Mouse (Mus musculus) embryonic facial prominence, embryonic 10.5 days (tissue): ENCODE measurements at regions not wholly inside any gene's neighbourhood (a gene's known extent, or its start where the extent isn't known, plus 50 kb on each side); places are given as distances from the start of the nearest gene placed in this dataset.
A peak's percentile ranks its signal among the peaks of the same experiment; 100 is the strongest.

Experiments used
- DNase-seq: peaks from one replicate; pipeline ENCODE4 v3.0.0-alpha.2; 2017; ENCODE audit warnings: low spot score
- H3K27ac ChIP-seq: fragments of 300-500 bp; sonication (generic); replicated peaks from 2 replicates; pipeline ENCODE4 v1.5.1; 2016; ENCODE audit warnings: mild to moderate bottlenecking
- H3K27me3 ChIP-seq: fragments of 300-500 bp; sonication (generic); replicated peaks from 2 replicates; pipeline ENCODE4 v1.6.1; 2016; ENCODE audit warnings: low read depth, mild to moderate bottlenecking; ENCODE audit not compliant: poor library complexity, severe bottlenecking
- H3K36me3 ChIP-seq: fragments of 300-500 bp; sonication (generic); replicated peaks from 2 replicates; pipeline ENCODE4 v1.6.1; 2016; ENCODE audit warnings: mild to moderate bottlenecking, moderate library complexity
- H3K4me1 ChIP-seq: fragments of 300-500 bp; sonication (generic); 2 replicates; pipeline ENCODE4 v1.6.1; 2016
- H3K4me3 ChIP-seq: fragments of 300-500 bp; sonication (generic); 2 replicates; pipeline ENCODE4 v1.5.1; 2016; ENCODE audit warnings: mild to moderate bottlenecking, moderate library complexity
- H3K9me3 ChIP-seq: fragments of 300-500 bp; sonication (generic); 2 replicates; pipeline ENCODE4 v1.6.1; 2016; ENCODE audit warnings: mild to moderate bottlenecking
- WGBS: fragments of 180-500 bp; shearing (Covaris S2); methylation state at CpG from one replicate; pipeline ENCODE4 v1.1.7; 2016; 5-methylcytosine and 5-hydroxymethylcytosine counted together

DNA sequence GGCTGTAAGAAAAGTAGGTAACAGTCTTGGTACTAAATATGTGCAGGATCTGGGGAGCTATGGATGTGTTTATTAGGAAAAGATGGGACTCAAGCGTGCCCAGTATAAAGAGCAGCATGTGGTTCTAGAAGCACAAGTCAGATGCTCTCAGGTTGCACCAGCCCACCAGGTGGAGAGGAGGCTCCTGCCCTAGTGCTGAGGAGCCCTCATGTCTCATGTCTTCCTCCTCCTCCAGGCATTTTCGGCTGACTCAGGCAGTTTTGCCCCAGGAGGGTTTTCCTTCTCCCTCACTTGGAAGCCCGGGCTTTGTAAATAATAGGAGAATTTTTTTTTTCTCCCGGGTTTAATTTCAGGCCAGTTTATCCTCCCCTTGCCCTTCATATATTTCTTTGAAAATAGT is 133.8 kb downstream of the Ogfrl1 start:
- H3K4me1 ChIP-seq = peaks cover 5% of the 10 kb centered on the region
- H3K9me3 ChIP-seq = no peaks in the 10 kb centered on the region
- H3K27me3 ChIP-seq = no peaks in the 10 kb centered on the region
- 34% methylated on average over 4 of the region's 4 CpGs for WGBS
- no peak for DNase-seq
- H3K4me3 ChIP-seq = no peak overlapping the region
- no peak overlapping the region for H3K27ac ChIP-seq
- no peaks in the 10 kb centered on the region for H3K36me3 ChIP-seq

DNA sequence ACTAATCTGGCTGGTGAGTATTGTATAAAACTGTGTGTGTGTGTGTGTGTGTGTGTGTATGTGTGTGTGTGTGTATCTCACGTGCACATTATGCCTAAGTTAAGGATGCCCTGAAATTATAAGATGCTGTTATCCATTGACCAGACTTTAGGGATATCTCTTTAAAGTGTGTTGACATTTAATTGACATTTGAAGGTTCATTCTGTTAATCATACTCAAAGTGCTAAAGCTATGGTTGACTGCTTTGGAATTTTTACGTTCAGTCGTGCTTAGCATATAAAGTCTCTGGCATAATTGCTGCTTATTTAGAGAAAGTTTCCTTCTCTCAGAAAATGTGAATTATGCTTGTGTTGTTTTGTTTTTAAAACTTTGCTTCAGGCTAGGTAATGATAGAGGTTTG is 135.9 kb downstream of the Ogfrl1 start:
- Histone ChIP-seq H3K27ac (no peak overlapping the region), H3K36me3 (no peaks in the 10 kb centered on the region), H3K27me3 (no peaks in the 10 kb centered on the region), H3K4me1 (peaks cover 10% of the 10 kb centered on the region), H3K9me3 (no peaks in the 10 kb centered on the region), H3K4me3 (no peak overlapping the region)
- WGBS = 81% methylated on average over 3 of the region's 3 CpGs
- no peak for DNase-seq

DNA sequence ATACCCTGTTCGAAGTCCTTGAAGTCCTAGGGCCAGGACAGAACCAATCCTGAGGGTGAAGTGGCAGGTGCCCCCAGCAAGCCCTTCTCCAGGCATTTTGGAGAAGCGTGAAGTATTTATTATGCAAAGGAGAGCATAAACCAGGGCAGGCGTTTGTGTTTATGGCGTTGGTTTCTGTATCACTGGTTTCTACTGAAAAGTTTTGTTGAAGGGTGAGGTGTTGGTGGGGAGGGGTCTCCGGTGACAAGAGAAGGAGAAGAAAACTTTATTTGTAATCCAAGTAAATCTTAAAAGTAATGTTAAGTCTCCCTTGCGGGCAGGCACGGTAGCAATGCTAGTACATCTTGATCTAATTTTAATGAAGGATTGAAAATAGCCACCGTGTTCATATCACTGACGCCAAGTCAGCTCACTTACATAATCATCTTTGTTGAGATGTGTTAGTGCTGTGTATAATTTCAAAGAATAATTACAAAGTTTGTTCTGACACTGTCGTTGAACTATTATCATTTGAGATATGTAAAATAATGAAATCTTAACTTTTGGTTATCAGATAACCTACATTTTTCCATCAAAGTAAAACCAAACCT is 140.2 kb downstream of the Ogfrl1 start:
- Histone ChIP-seq H3K4me1 (peaks cover 5% of the 10 kb centered on the region), H3K27ac (peak overlapping the region; percentile 93), H3K27me3 (no peaks in the 10 kb centered on the region), H3K36me3 (no peaks in the 10 kb centered on the region), H3K9me3 (no peaks in the 10 kb centered on the region), H3K4me3 (peak overlapping the region; percentile 82)
- peak; percentile 15 for DNase-seq
- WGBS = 37% methylated on average over 10 of the region's 10 CpGs

DNA sequence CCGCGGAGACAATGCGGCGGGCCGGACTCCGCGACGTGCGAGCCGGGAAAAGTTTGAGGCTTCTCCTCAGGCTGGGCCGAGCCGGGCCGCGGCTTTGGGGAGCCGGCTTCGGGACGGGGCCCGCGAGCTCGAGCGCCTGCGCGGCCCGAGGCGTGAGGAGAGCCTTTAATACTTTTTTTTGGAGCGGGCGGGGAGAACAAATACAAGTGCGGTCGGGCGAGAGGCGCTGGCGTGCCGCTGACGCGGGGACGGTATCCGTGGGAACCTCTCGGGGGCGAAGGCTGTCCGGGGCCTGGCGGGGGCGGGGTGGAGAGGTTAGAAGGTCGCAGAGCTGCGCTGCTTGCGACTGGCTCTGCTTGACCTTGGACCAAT is 141.0 kb downstream of the Ogfrl1 start:
- H3K4me3 ChIP-seq = peak overlapping the region; percentile 82
- WGBS = under 1% methylated on average over 45 of the region's 45 CpGs
- peak; percentile 79 for DNase-seq
- H3K27me3 ChIP-seq = no peaks in the 10 kb centered on the region
- peaks cover 5% of the 10 kb centered on the region for H3K4me1 ChIP-seq
- no peaks in the 10 kb centered on the region for H3K36me3 ChIP-seq
- peak overlapping the region; percentile 93 for H3K27ac ChIP-seq
- no peaks in the 10 kb centered on the region for H3K9me3 ChIP-seq

DNA sequence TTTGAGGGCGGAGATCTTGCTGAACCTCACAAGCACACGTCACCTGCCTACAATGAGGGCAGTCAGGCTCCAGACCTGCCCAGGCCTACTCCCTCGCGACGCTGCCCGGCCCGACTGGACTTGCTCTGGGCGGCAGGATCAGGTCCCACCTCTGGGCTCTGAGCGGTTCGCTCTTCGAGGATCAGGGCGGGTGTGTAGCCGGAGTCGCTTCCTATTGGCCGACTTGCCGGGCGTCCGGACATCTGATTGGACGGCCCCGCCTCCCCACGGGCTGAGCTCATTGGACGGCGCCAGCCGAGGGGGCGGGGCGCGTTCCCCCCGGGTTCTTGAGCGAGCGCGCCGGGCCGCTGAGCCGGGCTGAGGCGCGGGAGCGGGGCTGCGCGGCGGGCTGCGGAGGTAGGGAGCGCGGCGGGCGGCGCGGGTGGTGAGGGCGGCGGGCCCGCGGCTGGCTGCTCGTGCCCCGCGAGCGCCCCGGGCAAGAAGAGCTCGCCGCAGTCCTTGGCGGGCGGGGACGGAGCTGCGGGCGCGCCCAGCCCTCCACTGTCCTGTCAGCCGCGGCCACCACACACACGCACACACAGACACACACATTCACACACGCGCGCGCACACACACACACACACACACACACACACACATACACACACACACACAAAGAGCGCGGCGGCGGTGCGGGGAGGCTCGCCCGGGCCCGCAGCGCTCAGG is 141.5 kb downstream of the Ogfrl1 start:
- WGBS = under 1% methylated on average over 74 of the region's 80 CpGs

DNA sequence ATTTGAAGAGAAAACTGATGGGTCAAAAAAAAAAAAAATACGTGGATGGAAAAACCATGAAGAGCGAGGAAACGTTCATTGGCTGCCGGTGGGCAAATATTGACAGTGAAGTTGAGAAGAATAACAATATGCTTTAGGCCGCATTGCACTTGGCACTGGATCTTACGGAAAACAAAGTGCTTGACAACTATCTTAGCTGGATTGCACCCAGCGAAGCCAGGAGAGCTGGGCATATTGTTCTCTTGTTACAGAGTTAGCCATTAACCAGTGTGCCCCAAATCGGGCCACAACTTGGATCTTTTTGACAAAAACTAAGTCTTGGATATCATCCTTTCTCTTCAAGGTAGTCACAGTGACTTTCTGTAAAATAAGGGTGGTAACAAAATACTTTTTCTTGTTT is 143.3 kb downstream of the Ogfrl1 start:
- Histone ChIP-seq H3K4me1 (peaks cover 5% of the 10 kb centered on the region), H3K9me3 (no peaks in the 10 kb centered on the region), H3K27ac (no peak overlapping the region), H3K36me3 (no peaks in the 10 kb centered on the region), H3K4me3 (no peak overlapping the region), H3K27me3 (no peaks in the 10 kb centered on the region)
- 87% methylated on average over 8 of the region's 8 CpGs for WGBS
- no peak for DNase-seq

More for the DNA sequence above, 141.5 kb downstream of the Ogfrl1 start:
- peak overlapping the region; percentile 93 for H3K27ac ChIP-seq
- peaks cover 5% of the 10 kb centered on the region for H3K4me1 ChIP-seq
- no peaks in the 10 kb centered on the region for H3K36me3 ChIP-seq
- peak; percentile 98 for DNase-seq
- no peaks in the 10 kb centered on the region for H3K27me3 ChIP-seq
- no peaks in the 10 kb centered on the region for H3K9me3 ChIP-seq
- peak overlapping the region; percentile 82 for H3K4me3 ChIP-seq

DNA sequence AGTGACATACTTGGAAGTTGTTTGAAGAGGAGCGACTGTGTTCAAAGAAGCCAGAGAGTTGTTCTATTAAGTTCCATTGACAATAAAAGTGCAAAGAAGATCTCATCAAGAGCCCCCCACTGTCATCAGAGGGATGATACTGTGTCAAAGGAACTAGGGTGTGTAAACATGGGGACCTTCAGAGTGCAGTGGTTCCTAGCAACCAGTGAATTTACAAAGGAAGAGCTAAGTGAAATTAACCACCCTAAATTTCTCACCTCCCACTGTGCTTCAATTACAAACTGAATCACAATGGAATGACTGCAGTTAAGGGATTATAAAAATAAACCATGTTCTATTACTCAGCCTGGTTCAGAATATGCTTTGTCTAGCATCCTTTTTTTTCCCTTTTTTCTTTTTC is 129.5 kb upstream of the 4933415F23Rik start:
- Histone ChIP-seq H3K4me1 (no peaks in the 10 kb centered on the region), H3K4me3 (no peak overlapping the region), H3K27me3 (no peaks in the 10 kb centered on the region), H3K36me3 (no peaks in the 10 kb centered on the region), H3K9me3 (no peaks in the 10 kb centered on the region), H3K27ac (no peak overlapping the region)
- no peak for DNase-seq
- WGBS = 82% methylated on average over 1 of the region's 1 CpGs

DNA sequence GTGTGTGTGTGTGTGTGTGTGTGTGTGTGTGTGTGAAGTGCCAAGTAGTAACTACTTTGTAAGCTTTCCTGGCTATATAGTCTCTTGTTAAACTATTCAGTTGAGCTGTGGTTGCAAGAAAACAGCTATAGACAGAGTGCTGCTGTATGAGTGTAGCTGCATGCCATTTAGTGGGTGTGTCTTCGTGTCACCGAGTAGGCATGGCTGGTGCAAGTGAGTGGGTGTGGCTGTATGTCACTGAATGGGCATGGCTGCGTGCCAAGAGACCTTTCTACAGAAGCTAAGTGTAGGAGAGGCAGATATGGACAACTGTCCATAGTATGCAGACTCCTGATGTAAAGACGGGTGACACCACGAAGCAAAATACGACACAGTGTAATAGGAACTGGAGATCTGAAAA is 126.4 kb upstream of the 4933415F23Rik start:
- Histone ChIP-seq H3K36me3 (no peaks in the 10 kb centered on the region), H3K4me1 (no peaks in the 10 kb centered on the region), H3K4me3 (no peak overlapping the region), H3K27ac (no peak overlapping the region), H3K27me3 (no peaks in the 10 kb centered on the region), H3K9me3 (no peaks in the 10 kb centered on the region)
- WGBS = 86% methylated on average over 6 of the region's 6 CpGs
- no peak for DNase-seq

DNA sequence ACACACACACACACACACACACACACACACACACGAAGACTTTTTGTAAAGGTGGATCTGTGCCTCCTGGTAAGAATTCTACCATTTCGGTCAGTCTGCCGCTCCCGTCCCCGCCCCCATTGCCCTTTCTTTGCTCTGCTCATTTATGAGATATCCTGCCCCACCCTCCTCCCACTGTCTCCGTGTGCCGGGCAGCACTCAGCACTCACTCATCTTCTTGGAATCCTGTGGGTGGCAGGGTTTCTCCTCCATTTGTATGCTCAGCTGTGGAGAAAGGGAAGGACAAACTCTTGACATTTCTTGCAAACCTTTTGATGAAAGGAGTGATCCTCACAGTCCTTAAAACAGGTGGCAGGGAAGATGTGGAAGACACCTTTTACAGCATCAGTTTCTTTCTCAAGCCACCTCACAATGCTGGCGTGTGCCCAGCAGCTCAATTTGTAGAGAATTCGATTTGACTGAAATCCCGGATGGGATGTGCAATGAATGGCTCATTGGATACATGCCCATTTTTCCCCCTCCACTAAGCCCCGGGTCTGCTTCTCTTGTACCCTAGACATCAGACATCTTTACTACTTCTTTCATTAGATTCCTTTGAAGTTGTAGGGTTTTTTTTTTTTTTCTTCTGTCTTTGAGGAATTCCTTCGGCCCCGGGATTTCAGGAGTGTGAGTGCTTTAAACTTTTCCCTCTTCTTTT is 112.6 kb upstream of the 4933415F23Rik start:
- no peaks in the 10 kb centered on the region for H3K27me3 ChIP-seq
- 85% methylated on average over 13 of the region's 13 CpGs for WGBS

DNA sequence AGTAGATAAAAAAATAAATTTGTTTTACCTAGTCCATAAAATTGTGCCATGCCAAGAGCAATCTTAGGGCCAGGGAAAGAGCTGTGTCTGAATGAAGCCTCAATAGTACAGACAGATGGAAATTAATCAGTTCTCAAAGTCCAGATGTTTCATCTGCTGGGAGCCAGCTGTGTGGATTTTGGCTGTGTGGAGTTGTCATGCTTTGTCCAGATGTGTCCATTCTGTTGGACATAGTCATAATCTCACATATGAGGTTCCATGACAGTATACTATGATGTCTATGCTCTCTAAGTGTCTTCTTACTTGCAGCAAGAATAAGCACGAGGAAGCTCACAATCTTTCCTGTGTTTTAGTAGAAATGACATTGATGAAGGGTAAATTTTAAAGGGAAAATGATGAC is 105.8 kb upstream of the 4933415F23Rik start:
- Histone ChIP-seq H3K9me3 (no peaks in the 10 kb centered on the region), H3K4me1 (no peaks in the 10 kb centered on the region), H3K27ac (no peak overlapping the region), H3K27me3 (no peaks in the 10 kb centered on the region), H3K4me3 (no peak overlapping the region), H3K36me3 (no peaks in the 10 kb centered on the region)
- no peak for DNase-seq
- 78% methylated on average over 1 of the region's 1 CpGs for WGBS

More for the DNA sequence above, 112.6 kb upstream of the 4933415F23Rik start:
- no peaks in the 10 kb centered on the region for H3K4me1 ChIP-seq
- no peaks in the 10 kb centered on the region for H3K36me3 ChIP-seq
- H3K27ac ChIP-seq = no peak overlapping the region
- no peak for DNase-seq
- H3K9me3 ChIP-seq = no peaks in the 10 kb centered on the region
- no peak overlapping the region for H3K4me3 ChIP-seq

DNA sequence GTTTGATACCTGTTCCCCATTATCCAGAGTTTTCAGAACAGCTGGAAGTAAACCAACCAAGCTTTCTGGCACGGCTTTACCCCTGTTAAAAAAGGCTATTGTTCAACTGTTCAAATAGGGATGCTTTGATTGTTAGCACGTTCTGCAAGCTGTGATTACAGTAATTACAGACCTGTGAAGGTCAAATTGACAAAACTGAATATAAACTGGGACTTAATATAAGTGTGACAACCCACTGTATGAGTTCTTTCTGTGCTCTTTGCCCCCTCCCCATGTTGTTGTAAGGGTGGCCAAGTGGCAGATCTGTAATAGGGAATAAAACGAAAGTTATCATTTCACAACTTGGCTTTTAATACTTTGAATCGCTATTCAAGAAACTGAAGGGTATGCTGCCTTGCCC is 105.0 kb upstream of the 4933415F23Rik start:
- no peak overlapping the region for H3K27ac ChIP-seq
- H3K9me3 ChIP-seq = no peaks in the 10 kb centered on the region
- H3K27me3 ChIP-seq = no peaks in the 10 kb centered on the region
- 69% methylated on average over 4 of the region's 4 CpGs for WGBS
- no peak for DNase-seq
- no peaks in the 10 kb centered on the region for H3K36me3 ChIP-seq
- no peak overlapping the region for H3K4me3 ChIP-seq
- no peaks in the 10 kb centered on the region for H3K4me1 ChIP-seq

DNA sequence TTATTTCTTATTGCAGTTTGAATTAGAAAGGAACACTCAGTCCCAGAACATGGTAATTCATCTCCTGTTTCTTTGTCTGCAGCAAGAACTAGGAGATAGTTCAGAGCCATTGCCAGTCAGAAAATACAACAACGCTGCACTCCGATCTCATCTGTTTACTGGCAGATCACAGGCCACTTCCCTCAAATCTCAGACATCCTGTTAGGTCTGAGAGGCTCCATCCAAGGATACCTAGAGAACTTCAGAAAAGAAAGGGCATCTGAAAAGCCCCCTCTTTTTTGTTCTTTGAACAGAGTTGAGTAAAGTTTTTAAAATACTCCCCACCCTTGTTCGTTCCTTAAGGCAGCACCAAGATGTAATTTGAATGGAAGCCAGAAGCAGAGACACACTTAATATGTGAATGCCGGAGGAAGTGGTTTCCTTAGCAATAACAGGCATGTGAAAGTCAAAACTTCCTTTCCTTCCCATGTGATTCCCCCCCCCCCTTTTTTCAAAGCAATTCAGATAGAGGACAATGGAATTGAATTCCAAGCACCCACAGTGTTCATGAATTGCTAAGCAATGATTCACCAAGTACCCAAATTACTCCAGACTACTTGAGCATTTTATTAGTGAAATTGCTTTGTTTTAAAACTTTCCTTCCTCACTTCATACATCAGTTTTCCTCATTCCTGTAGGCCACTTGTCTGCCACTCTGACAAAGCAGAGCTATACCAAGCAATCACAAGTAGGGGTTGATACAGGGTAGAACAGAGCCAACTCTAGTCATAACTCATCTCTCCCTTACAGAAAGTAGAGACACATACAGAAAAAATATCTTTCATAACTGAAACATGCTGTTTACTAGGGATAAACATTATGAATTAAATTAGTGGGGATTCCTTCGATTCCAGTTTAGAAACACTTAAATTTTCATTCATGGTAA is 100.7 kb upstream of the 4933415F23Rik start:
- no peak for DNase-seq
- 72% methylated on average over 5 of the region's 5 CpGs for WGBS
- Histone ChIP-seq H3K36me3 (no peaks in the 10 kb centered on the region), H3K27me3 (no peaks in the 10 kb centered on the region), H3K4me3 (no peak overlapping the region), H3K4me1 (no peaks in the 10 kb centered on the region), H3K27ac (no peak overlapping the region), H3K9me3 (no peaks in the 10 kb centered on the region)
